Mouse (Mus musculus): Measurements from ENCODE around the gene Glipr1. TPM values are rescaled to one million over a fixed set of nuclear protein-coding genes. Genes with fewer than 3 reads are reported as not detected.

Gene Glipr1
- polyA plus RNA-seq, 1 experiment from 2014 or later, result 1.3 TPM

GRCm38 (mm10) chr10:111958046-111958421 is 44.4 kb downstream of the Glipr1 start:
- H3K4me3 ChIP-seq, result no peak overlapping the region
- no peaks in the 10 kb centered on the region for H3K9me3 ChIP-seq
- H3K9ac ChIP-seq, result no peak overlapping the region
- ATAC-seq (ENCODE audit: insufficient number of reproducible peaks, insufficient read depth, low FRiP score, low TSS enrichment, low read depth), result no peak
- no peak overlapping the region for H3K27ac ChIP-seq
- H3K36me3 ChIP-seq, result no peaks in the 10 kb centered on the region
- H3K4me2 ChIP-seq, result no peak overlapping the region
- H3K4me1 ChIP-seq, result no peaks in the 10 kb centered on the region
- WGBS, result 36% methylated on average over 4 of the region's 4 CpGs
- no peaks in the 10 kb centered on the region for H3K27me3 ChIP-seq

- peak; percentile 72; the same call in 1 of the 2 replicates for ATAC-seq (ENCODE audit: insufficient number of reproducible peaks, insufficient read depth, low FRiP score, low TSS enrichment, low read depth)
- Histone ChIP-seq H3K4me1 (no peaks in the 10 kb centered on the region), H3K4me2 (no peak overlapping the region), H3K27ac (no peak overlapping the region), H3K4me3 (no peak overlapping the region), H3K9me3 (no peaks in the 10 kb centered on the region), H3K9ac (no peak overlapping the region), H3K27me3 (no peaks in the 10 kb centered on the region), H3K36me3 (no peaks in the 10 kb centered on the region)
- WGBS, result 46% methylated on average over 10 of the region's 10 CpGs
Observed at GRCm38 (mm10) chr10:111957271-111958045, 45.0 kb downstream of the Glipr1 start.

- no peak overlapping the region for H3K4me2 ChIP-seq
- H3K27me3 ChIP-seq, result no peaks in the 10 kb centered on the region
- no peak for ATAC-seq (ENCODE audit: insufficient number of reproducible peaks, insufficient read depth, low FRiP score, low TSS enrichment, low read depth)
- no peaks in the 10 kb centered on the region for H3K36me3 ChIP-seq
- no peaks in the 10 kb centered on the region for H3K4me1 ChIP-seq
- WGBS, result 31% methylated on average over 2 of the region's 2 CpGs
- no peak overlapping the region for H3K4me3 ChIP-seq
- H3K9ac ChIP-seq, result no peak overlapping the region
- no peak overlapping the region for H3K27ac ChIP-seq
- H3K9me3 ChIP-seq, result no peaks in the 10 kb centered on the region
Observed at GRCm38 (mm10) chr10:111955836-111956235, 46.6 kb downstream of the Glipr1 start.

GRCm38 (mm10) chr10:111949008-111949407 is 53.4 kb downstream of the Glipr1 start:
- no peak overlapping the region for H3K4me2 ChIP-seq
- WGBS, result 63% methylated on average over 4 of the region's 4 CpGs
- H3K9me3 ChIP-seq, result no peaks in the 10 kb centered on the region
- no peak for ATAC-seq (ENCODE audit: insufficient number of reproducible peaks, insufficient read depth, low FRiP score, low TSS enrichment, low read depth)
- no peak overlapping the region for H3K9ac ChIP-seq
- no peaks in the 10 kb centered on the region for H3K36me3 ChIP-seq
- no peaks in the 10 kb centered on the region for H3K27me3 ChIP-seq
- H3K4me1 ChIP-seq, result no peaks in the 10 kb centered on the region
- no peak overlapping the region for H3K27ac ChIP-seq
- H3K4me3 ChIP-seq, result no peak overlapping the region

- no peaks in the 10 kb centered on the region for H3K27me3 ChIP-seq
- H3K4me1 ChIP-seq, result no peaks in the 10 kb centered on the region
- H3K4me2 ChIP-seq, result no peak overlapping the region
- ATAC-seq (ENCODE audit: insufficient number of reproducible peaks, insufficient read depth, low FRiP score, low TSS enrichment, low read depth), result no peak
- no peaks in the 10 kb centered on the region for H3K9me3 ChIP-seq
- no peak overlapping the region for H3K4me3 ChIP-seq
- H3K9ac ChIP-seq, result no peak overlapping the region
- no peak overlapping the region for H3K27ac ChIP-seq
- WGBS, result 89% methylated on average over 1 of the region's 1 CpGs
- no peaks in the 10 kb centered on the region for H3K36me3 ChIP-seq
Observed at GRCm38 (mm10) chr10:111948041-111948440, 54.4 kb downstream of the Glipr1 start.

GRCm38 (mm10) chr10:111945563-111945962 is 56.9 kb downstream of the Glipr1 start:
- Histone ChIP-seq H3K27me3 (no peaks in the 10 kb centered on the region), H3K36me3 (no peaks in the 10 kb centered on the region), H3K4me1 (no peaks in the 10 kb centered on the region), H3K9ac (no peak overlapping the region), H3K4me2 (no peak overlapping the region), H3K27ac (no peak overlapping the region), H3K9me3 (no peaks in the 10 kb centered on the region), H3K4me3 (no peak overlapping the region)
- no peak for ATAC-seq (ENCODE audit: insufficient number of reproducible peaks, insufficient read depth, low FRiP score, low TSS enrichment, low read depth)
- WGBS, result 72% methylated on average over 3 of the region's 3 CpGs

- 88% methylated on average over 7 of the region's 7 CpGs for WGBS
Observed at GRCm38 (mm10) chr10:111943026-111943425, 59.4 kb downstream of the Glipr1 start.

GRCm38 (mm10) chr10:111937146-111937534 is 65.3 kb downstream of the Glipr1 start:
- Histone ChIP-seq H3K9ac (no peak overlapping the region), H3K4me1 (0 out of 2 replicates have a peak, but pooled peaks cover 3% of the 10 kb centered on the region), H3K27ac (no peak overlapping the region), H3K4me2 (no peak overlapping the region), H3K4me3 (no peak overlapping the region), H3K27me3 (no peaks in the 10 kb centered on the region), H3K36me3 (no peaks in the 10 kb centered on the region), H3K9me3 (no peaks in the 10 kb centered on the region)
- 81% methylated on average over 5 of the region's 5 CpGs for WGBS
- ATAC-seq (ENCODE audit: insufficient number of reproducible peaks, insufficient read depth, low FRiP score, low TSS enrichment, low read depth), result no peak

More at GRCm38 (mm10) chr10:111943026-111943425, 59.4 kb downstream of the Glipr1 start:
- H3K36me3 ChIP-seq, result no peaks in the 10 kb centered on the region
- no peak overlapping the region for H3K4me2 ChIP-seq
- no peak overlapping the region for H3K4me3 ChIP-seq
- H3K27me3 ChIP-seq, result no peaks in the 10 kb centered on the region
- no peak overlapping the region for H3K9ac ChIP-seq
- H3K4me1 ChIP-seq, result no peaks in the 10 kb centered on the region
- no peak overlapping the region for H3K27ac ChIP-seq
- no peak for ATAC-seq (ENCODE audit: insufficient number of reproducible peaks, insufficient read depth, low FRiP score, low TSS enrichment, low read depth)
- H3K9me3 ChIP-seq, result no peaks in the 10 kb centered on the region

- no peak overlapping the region for H3K9ac ChIP-seq
- 65% methylated on average over 13 of the region's 13 CpGs for WGBS
- no peak for ATAC-seq (ENCODE audit: insufficient number of reproducible peaks, insufficient read depth, low FRiP score, low TSS enrichment, low read depth)
Observed at GRCm38 (mm10) chr10:111936491-111937145, 65.8 kb downstream of the Glipr1 start.

GRCm38 (mm10) chr10:111936021-111936420 is 66.4 kb downstream of the Glipr1 start:
- Histone ChIP-seq H3K36me3 (no peaks in the 10 kb centered on the region), H3K4me3 (no peak overlapping the region), H3K9me3 (no peaks in the 10 kb centered on the region), H3K27me3 (no peaks in the 10 kb centered on the region), H3K4me1 (0 out of 2 replicates have a peak, but pooled peaks cover 3% of the 10 kb centered on the region), H3K4me2 (no peak overlapping the region), H3K9ac (no peak overlapping the region), H3K27ac (no peak overlapping the region)
- WGBS, result 76% methylated on average over 4 of the region's 4 CpGs
- ATAC-seq (ENCODE audit: insufficient number of reproducible peaks, insufficient read depth, low FRiP score, low TSS enrichment, low read depth), result no peak

More at GRCm38 (mm10) chr10:111936491-111937145, 65.8 kb downstream of the Glipr1 start:
- no peak overlapping the region for H3K27ac ChIP-seq
- no peak overlapping the region for H3K4me3 ChIP-seq
- no peaks in the 10 kb centered on the region for H3K9me3 ChIP-seq
- no peak overlapping the region for H3K4me2 ChIP-seq
- H3K27me3 ChIP-seq, result no peaks in the 10 kb centered on the region
- H3K36me3 ChIP-seq, result no peaks in the 10 kb centered on the region
- 0 out of 2 replicates have a peak, but pooled peaks cover 3% of the 10 kb centered on the region for H3K4me1 ChIP-seq
